Mouse (Mus musculus) kidney, embryonic 16.5 days (tissue): ENCODE data around the gene Chrna1. TPM values are rescaled to one million over a fixed set of nuclear protein-coding genes. Genes with fewer than 3 reads are reported as not detected.
A peak's percentile ranks its signal among the peaks of the same experiment; 100 is the strongest.

Experiments used
- ATAC-seq: fragments of 200-750 bp; cut with Nextera tagmentation; 2 replicates; pipeline ENCODE4 v1.8.0; 2017; ENCODE audit warnings: moderate TSS enrichment; ENCODE audit not compliant: low FRiP score, low TSS enrichment
- H3K27ac ChIP-seq: fragments of 300-500 bp; sonication (generic); 2 replicates; pipeline ENCODE4 v1.5.1; 2014; ENCODE audit warnings: low read length
- H3K27me3 ChIP-seq: fragments of 300-500 bp; sonication (generic); 2 replicates; pipeline ENCODE4 v1.6.1; 2014; ENCODE audit warnings: low read length, control low read depth, mixed read lengths; ENCODE audit not compliant: insufficient read depth
- H3K36me3 ChIP-seq: fragments of 300-500 bp; sonication (generic); 2 replicates; pipeline ENCODE4 v1.6.1; 2014; ENCODE audit warnings: low read length, control low read depth, mixed read lengths; ENCODE audit not compliant: insufficient read depth
- H3K4me1 ChIP-seq: fragments of 300-500 bp; sonication (generic); 2 replicates; pipeline ENCODE4 v1.6.1; 2014; ENCODE audit warnings: low read length, control low read depth, mixed read lengths; ENCODE audit not compliant: insufficient read depth
- H3K4me2 ChIP-seq: fragments of 300-500 bp; sonication (generic); replicated peaks from 2 replicates; pipeline ENCODE4 v1.6.1; 2014; ENCODE audit warnings: low read depth, low read length
- H3K4me3 ChIP-seq: fragments of 300-500 bp; sonication (generic); 2 replicates; pipeline ENCODE4 v1.5.1; 2014; ENCODE audit warnings: mild to moderate bottlenecking, low read length
- H3K9ac ChIP-seq: fragments of 300-500 bp; sonication (generic); replicated peaks from 2 replicates; pipeline ENCODE4 v1.6.1; 2014; ENCODE audit warnings: low read length
- H3K9me3 ChIP-seq: fragments of 300-500 bp; sonication (generic); 2 replicates; pipeline ENCODE4 v1.6.1; 2016; ENCODE audit warnings: low read length, control low read depth
- WGBS: fragments of 180-500 bp; shearing (Covaris S2); extraction: QIAGEN DNeasy Blood & Tissue Kit; methylation state at CpG from one replicate; pipeline ENCODE4 v1.1.7; 2014; 5-methylcytosine and 5-hydroxymethylcytosine counted together
- polyA plus RNA-seq: library from polyadenylated mRNA; unstranded; fragments of >200 nt; fragmentation: Nextera tagmentation; extraction: Ambion mirVana; gene quantifications from 2 replicates; pipeline ENCODE4 v1.2.1, GENCODE M21; 2015

Chrna1 gene
- polyA plus RNA-seq, 1 experiment from 2014 or later = 0.36 TPM

- Histone ChIP-seq H3K27me3 (no peaks in the 10 kb centered on the region), H3K36me3 (no peaks in the 10 kb centered on the region), H3K4me1 (peaks cover 18% of the 10 kb centered on the region), H3K9ac (no peak overlapping the region), H3K4me3 (no peak overlapping the region), H3K9me3 (no peaks in the 10 kb centered on the region), H3K27ac (no peak overlapping the region), H3K4me2 (no peak overlapping the region)
- 76% methylated on average over 5 of the region's 5 CpGs for WGBS
- ATAC-seq = no peak
These were observed 49.7 kb downstream of the Chrna1 start for GRCm38 (mm10) chr2:73530487-73530886.

- Histone ChIP-seq H3K36me3 (no peaks in the 10 kb centered on the region), H3K9me3 (no peaks in the 10 kb centered on the region), H3K4me2 (peak within 1 kb of the TSS; percentile 91), H3K4me1 (peaks cover 18% of the 10 kb centered on the region), H3K9ac (peak within 1 kb of the TSS; percentile 95), H3K27ac (peak within 1 kb of the TSS; percentile 83), H3K4me3 (peak within 1 kb of the TSS; percentile 81), H3K27me3 (no peaks in the 10 kb centered on the region)
- 2% methylated on average over 55 of the region's 66 CpGs for WGBS
- ATAC-seq = peak; percentile 91
These were observed 50.5 kb downstream of the Chrna1 start, which contains the start of gene Wipf1 for GRCm38 (mm10) chr2:73529356-73530330. TSS of gene Wipf1 (minus strand) at chr2:73529734.

- Histone ChIP-seq H3K4me1 (peaks cover 21% of the 10 kb centered on the region), H3K27me3 (no peaks in the 10 kb centered on the region), H3K27ac (peak overlapping the region; percentile 83), H3K9me3 (no peaks in the 10 kb centered on the region), H3K9ac (peak overlapping the region; percentile 95), H3K36me3 (no peaks in the 10 kb centered on the region), H3K4me3 (peak overlapping the region; percentile 81), H3K4me2 (peak overlapping the region; percentile 91)
- peak; percentile 69 for ATAC-seq
- WGBS = 2% methylated on average over 59 of the region's 59 CpGs
These were observed 51.4 kb downstream of the Chrna1 start for GRCm38 (mm10) chr2:73528516-73529355.

- no peak overlapping the region for H3K27ac ChIP-seq
- peak overlapping the region; percentile 91 for H3K4me2 ChIP-seq
- peak overlapping the region; percentile 81 for H3K4me3 ChIP-seq
- no peak overlapping the region; the same call in 1 of the 2 replicates for H3K9ac ChIP-seq
- H3K36me3 ChIP-seq = no peaks in the 10 kb centered on the region
- H3K27me3 ChIP-seq = no peaks in the 10 kb centered on the region
- no peaks in the 10 kb centered on the region for H3K9me3 ChIP-seq
- ATAC-seq = no peak
- H3K4me1 ChIP-seq = peaks cover 28% of the 10 kb centered on the region
- WGBS = 73% methylated on average over 11 of the region's 11 CpGs
These were observed 52.2 kb downstream of the Chrna1 start for GRCm38 (mm10) chr2:73527956-73528355.

- no peak for ATAC-seq
- WGBS = 61% methylated on average over 9 of the region's 9 CpGs
- peak overlapping the region; percentile 11; the same call in 1 of the 2 replicates for H3K27ac ChIP-seq
- H3K9ac ChIP-seq = no peak overlapping the region
- no peak overlapping the region; the same call in 1 of the 2 replicates for H3K4me2 ChIP-seq
- H3K4me3 ChIP-seq = no peak overlapping the region
- no peaks in the 10 kb centered on the region for H3K36me3 ChIP-seq
- H3K27me3 ChIP-seq = no peaks in the 10 kb centered on the region
- peaks cover 41% of the 10 kb centered on the region for H3K4me1 ChIP-seq
- H3K9me3 ChIP-seq = no peaks in the 10 kb centered on the region
These were observed 53.4 kb downstream of the Chrna1 start for GRCm38 (mm10) chr2:73526691-73527090.

- Histone ChIP-seq H3K4me2 (no peak overlapping the region), H3K4me3 (no peak overlapping the region), H3K9ac (no peak overlapping the region), H3K27ac (peak overlapping the region; percentile 79), H3K4me1 (peaks cover 31% of the 10 kb centered on the region), H3K36me3 (no peaks in the 10 kb centered on the region), H3K9me3 (no peaks in the 10 kb centered on the region), H3K27me3 (no peaks in the 10 kb centered on the region)
- WGBS = 48% methylated on average over 8 of the region's 8 CpGs
- ATAC-seq = 0 out of 2 replicates have a peak, but pooled peaks have one; percentile 32
These were observed 57.2 kb downstream of the Chrna1 start for GRCm38 (mm10) chr2:73522891-73523290.

- ATAC-seq = peak; percentile 18; the same call in 1 of the 2 replicates
- H3K4me2 ChIP-seq = no peak overlapping the region
- no peak overlapping the region for H3K9ac ChIP-seq
- H3K4me1 ChIP-seq = peaks cover 31% of the 10 kb centered on the region
- H3K27ac ChIP-seq = peak overlapping the region; percentile 79; the same call in 1 of the 2 replicates
- 64% methylated on average over 6 of the region's 6 CpGs for whole genome bisulfite sequencing
- H3K9me3 ChIP-seq = no peaks in the 10 kb centered on the region
- H3K4me3 ChIP-seq = no peak overlapping the region
- no peaks in the 10 kb centered on the region for H3K27me3 ChIP-seq
- H3K36me3 ChIP-seq = no peaks in the 10 kb centered on the region
These were observed 57.8 kb downstream of the Chrna1 start for GRCm38 (mm10) chr2:73522336-73522735.

- no peak overlapping the region for H3K4me2 ChIP-seq
- ATAC-seq = 0 out of 2 replicates have a peak, but pooled peaks have one; percentile 12
These were observed 58.4 kb downstream of the Chrna1 start for GRCm38 (mm10) chr2:73521737-73522136.

GRCm38 (mm10) chr2:73518966-73519365, 61.2 kb downstream of the Chrna1 start:
- Histone ChIP-seq H3K36me3 (no peaks in the 10 kb centered on the region), H3K9me3 (no peaks in the 10 kb centered on the region), H3K4me2 (no peak overlapping the region), H3K27ac (no peak overlapping the region), H3K4me1 (peaks cover 24% of the 10 kb centered on the region), H3K27me3 (no peaks in the 10 kb centered on the region), H3K4me3 (no peak overlapping the region), H3K9ac (no peak overlapping the region)
- no peak for ATAC-seq
- WGBS = 83% methylated on average over 5 of the region's 5 CpGs

More at GRCm38 (mm10) chr2:73521737-73522136, 58.4 kb downstream of the Chrna1 start:
- no peaks in the 10 kb centered on the region for H3K9me3 ChIP-seq
- H3K27ac ChIP-seq = no peak overlapping the region
- peaks cover 30% of the 10 kb centered on the region for H3K4me1 ChIP-seq
- no peak overlapping the region for H3K9ac ChIP-seq
- no peak overlapping the region for H3K4me3 ChIP-seq
- H3K36me3 ChIP-seq = no peaks in the 10 kb centered on the region
- 15% methylated on average over 5 of the region's 5 CpGs for WGBS
- no peaks in the 10 kb centered on the region for H3K27me3 ChIP-seq
